Mouse (Mus musculus): ENCODE data around the gene Nefh.
A peak's percentile ranks its signal among the peaks of the same experiment; 100 is the strongest.

Nefh gene

DNA sequence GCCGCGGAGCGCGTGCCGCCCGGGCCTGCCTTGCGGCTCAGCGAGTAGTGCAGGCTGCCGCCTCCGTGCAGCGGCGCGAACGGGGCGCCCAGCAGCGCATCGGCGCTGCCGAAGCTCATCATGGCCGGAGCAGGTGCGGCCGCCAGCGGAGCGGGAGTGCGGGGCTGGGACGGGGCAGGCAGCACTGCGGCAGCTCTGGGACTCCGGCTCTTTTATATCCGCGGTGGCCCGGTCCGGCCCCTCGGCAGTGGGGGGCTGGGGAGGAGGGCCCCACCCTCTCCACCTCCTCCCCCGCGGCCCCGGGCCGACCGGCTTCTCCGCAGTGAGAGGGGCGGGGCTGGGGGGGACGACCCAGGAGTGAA, at the start of gene Nefh:
Gene Nefh, minus strand, starts transcription at position 252 of the 362 bp plus-strand sequence.
- no peak for DNase-seq

DNA sequence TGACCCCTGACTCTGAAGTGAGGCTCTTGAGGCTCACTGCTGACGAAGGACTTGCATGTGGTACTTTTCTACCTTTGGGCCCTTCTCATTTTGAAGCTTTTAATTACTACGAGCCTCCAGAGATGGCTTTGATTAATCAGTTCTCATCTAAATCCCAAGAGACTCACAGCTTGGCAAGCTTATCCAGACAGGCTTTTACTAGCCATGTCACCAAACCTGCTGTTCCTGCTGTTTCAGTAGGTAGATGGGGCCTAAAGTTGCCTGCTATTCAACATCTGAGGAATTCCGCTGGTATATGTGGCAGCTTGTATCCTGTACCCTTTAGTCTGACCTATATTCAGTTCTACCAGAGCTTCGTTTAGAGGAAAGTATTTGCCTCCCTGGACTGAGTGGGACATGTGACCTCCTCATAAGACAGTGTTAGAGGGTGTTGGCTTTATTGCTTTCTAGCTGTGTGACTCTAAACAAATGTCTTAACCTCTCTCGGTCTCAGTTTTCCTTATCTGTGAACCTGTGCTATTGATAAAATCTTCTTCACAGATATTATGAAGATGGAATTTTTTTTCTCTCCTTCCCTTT, 48.8 kb upstream of the Nefh start:
- no peak for DNase-seq

DNA sequence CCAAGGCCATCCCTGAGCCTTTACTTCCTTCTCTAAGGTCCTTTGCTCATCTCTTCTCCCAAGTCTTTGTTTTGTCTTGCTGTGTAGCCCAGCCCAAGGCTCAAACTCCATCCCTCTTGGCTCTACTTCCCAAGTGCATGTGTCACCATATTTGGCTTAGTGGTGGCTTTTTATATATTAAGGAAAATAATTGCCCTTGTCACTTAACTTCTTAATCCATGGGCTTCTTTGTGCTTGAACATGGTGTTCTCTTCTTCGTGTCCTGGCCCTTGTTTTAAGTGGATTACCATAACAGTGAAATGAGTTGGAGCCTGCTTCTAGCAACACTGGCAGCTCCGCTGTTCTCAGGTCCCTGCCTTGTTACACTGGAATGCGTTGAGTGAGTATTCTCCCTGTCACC, 47.8 kb upstream of the Nefh start:
- no peak for DNase-seq

DNA sequence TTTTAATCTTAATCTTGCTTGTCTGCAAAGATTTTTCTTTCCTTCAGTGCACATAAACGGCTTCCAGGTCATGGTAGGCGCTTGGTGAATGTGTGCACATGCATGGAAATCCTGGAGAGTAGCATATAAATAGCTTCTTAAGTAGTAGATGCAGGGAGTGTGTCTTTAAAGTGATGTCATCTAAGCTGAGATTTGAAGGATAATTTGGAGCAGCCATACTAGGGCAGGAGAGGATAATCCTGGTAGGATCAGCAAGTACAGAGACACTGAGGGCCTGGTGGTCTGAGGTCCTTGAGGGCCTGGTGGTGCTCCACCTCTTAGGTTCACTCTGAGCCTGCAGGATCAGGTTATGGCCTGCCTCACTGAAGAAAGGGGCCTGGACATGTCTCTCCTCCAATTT, 44.6 kb upstream of the Nefh start:
- DNase-seq: no peak

DNA sequence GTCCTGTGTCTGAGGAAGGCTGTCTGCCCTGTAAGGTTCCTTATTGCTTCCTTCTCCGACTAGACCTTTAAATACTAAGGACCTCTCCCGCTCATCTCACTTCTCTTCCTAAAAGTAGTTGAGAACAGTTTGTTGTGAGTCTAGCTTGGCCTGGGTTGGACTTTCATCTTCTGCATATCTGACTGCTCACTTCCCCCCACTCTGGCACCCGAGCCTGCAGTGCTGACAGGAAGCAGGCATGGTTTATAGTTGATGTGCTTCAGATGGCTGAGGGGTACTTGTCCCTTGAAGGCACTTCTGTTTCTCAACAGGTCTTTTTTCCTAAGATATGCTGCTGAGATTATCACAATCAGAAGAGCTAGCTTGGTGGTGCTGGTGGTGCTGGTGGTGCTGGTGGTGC, 41.3 kb upstream of the Nefh start:
- DNase-seq: peak; percentile 57

DNA sequence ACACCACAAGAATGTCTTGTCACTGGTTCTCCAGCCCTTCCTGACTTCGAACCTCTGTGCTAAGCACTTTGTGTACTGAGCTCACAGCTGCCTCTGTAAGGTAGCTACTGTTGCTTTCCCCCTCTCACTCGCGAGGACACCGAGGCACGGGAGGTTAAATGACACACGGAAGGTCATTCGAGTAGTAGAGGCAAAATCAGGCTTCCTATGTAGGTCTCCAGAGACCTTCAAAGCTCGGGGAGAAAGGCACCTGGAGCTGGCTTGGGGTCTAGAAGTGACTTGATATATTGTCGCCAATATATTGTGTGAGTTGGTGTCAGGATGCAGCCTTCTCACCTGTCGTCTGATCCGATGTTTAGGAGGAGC, 39.6 kb upstream of the Nefh start:
- no peak for DNase-seq

DNA sequence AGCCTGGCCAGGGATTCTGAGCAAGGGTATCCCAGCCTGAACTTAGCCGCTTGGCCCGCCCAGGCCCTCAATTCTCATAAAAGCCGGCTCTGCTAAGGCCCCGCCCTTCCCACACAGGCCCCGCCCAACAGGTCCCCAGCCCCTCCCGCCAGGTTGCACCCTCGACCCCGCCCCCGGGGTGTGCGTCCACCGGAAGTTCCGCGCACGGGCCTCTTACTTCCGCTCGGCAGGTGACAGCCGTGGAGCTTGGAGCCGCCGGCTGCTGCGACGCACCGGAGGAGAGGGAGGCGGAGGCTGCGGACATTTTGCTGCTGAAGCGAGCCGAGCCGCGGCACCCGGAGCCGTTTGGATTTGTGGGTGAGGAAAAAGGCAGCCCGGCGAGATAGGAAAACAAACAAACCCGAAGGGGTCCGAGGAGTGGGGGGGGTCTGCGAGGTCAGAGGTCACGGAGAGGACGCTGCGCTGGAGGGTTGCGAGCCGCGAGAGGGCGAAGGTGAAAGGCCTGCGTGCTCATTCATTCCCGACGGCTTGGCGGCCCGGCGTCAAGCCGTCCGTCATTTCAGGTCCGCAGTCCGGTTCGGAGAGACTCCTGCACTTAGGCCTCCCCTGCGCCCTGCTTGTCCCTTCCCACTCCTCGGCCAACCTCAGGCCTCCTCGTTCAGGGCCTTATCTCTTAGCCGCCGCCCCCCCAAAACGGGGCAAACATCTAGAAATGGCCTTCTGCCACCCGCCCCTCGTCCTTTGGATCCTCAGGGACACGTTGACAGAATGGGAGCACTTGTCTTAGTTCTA, 39.0 kb upstream of the Nefh start, which contains the start of gene Ap1b1:
Gene Ap1b1, plus strand, starts transcription at position 130 of the 792 bp plus-strand sequence.
- peak; percentile 93 for DNase-seq

DNA sequence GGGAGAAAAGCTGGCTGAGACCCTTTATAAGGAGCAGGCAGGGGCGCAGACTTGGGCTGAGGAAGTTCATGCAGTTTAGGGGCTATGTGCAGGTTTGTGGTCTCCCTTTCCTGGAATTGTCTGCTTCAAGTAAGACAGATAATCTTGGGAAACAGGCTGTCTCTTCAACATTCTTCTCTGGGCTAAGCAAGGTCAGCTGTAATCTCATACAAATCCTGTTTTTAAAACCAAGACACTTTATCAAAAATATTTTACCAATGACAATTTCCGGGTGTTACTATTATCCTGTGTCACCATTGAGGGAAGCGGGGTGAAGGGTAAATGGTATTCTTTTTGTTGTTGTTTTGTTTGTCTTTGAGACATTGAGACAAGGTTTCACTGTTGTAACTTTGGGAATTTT, 36.9 kb upstream of the Nefh start:
- no peak for DNase-seq

DNA sequence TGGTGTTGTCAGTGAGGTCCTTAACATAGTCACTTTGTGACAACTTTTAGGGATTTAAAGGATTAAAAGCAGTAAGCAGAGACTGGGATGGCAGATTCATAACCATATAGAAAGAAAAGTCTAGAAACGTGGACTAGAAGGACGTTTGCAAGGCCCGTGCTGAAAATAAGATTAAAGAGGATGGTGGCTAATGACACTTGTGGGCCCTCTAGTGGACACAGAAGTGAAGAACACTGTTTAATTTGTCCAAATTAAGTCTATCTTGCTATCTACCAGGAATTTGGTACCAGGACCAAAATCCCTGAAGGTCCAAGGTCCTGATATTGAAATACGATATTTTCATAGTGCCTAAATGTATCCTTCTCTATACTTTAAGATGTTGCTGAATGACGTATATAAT, 36.4 kb upstream of the Nefh start:
- peak; percentile 75 for DNase-seq

DNA sequence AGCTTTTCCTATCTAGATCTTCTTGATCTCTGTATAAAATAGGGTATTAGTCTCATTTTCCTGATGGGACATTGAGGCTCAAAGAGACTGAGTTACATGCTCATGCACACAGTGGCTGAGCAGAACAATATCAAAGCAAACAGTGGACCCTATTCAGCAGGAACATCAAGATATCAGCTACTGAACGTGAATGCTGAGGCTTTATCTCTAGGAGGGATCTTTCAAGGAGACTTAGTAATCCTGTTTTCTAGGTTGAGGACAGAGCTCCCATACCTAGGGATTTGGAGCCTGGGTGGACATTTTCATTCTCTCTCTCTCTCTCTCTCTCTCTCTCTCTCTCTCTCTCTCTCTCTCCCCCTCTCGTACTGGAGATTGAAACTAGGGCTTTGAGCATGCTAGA, 35.7 kb upstream of the Nefh start:
- no peak for DNase-seq

DNA sequence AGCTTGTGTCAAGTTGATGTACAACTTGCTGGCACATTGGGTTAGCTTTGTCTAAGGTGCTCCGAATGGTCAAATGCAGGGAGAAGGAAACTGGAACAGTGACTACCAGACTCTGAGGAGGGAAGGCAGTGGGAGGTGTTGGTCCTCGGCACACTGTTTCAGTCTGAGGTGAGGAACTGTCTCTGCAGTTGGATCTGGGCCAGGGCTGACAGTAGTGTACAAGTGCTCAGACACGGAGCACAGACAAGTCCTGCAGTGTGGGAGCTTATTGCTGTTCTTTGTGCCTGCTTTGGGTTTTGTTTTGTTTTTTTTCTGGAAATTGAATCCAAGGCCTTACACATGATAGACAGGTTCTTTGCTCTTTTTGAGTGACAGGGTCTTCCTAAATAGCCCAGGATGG, 35.1 kb upstream of the Nefh start:
- no peak for DNase-seq

DNA sequence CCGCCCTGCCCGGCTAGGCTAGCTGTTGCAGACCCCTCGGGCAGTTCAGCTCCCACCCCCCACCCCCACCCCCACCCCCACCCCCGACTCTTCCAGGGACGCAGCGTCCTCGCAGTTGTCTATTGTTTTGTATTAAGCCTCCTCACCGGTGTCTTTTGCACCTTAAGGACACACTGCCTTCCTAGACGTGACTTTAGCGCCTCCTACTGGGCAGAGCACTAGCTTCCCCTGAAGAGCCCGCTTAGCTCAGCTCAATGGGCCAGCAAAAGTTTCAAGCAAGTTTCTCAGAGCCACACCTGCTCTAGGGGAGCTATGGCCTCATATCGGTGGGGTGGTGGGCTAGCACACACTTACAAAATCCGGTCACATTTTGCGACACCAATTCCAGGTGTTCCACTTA, 27.8 kb upstream of the Nefh start:
- peak; percentile 78 for DNase-seq

DNA sequence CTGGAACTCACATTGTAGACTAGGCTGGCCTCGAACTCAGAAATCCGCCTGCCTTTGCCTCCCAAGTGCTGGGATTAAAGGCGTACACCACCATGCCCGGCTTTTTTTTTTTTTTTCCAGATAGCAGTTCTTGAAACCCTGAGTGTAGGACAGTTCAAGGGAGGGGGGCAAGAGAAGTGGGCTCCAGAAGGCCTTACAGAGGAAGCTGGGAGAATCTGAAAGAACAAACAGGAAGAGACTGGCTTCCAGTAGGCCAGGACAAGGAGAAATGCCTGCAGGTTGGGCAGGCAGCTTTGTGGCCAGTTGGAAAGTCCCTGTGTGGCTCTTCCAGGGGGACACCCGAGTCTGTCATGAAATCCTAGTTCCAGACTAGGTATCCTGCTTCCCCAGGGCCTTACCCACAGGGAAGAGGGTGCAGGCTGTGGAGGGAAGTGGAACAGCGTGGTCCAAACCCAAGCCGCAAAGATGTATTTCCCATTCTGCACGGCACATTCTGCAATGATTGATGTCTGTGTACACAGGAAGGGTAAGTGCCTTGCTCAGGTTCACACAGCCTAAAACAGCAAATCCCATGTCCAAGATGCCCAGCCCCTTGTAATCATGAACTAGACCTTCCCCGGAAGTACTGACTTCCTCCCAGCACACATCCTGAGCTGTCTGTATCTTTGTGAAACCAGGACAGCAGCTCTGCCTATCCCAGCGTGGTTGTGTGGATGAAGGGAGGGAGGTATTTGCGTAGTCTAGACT, 26.7 kb upstream of the Nefh start:
- DNase-seq: peak; percentile 64

DNA sequence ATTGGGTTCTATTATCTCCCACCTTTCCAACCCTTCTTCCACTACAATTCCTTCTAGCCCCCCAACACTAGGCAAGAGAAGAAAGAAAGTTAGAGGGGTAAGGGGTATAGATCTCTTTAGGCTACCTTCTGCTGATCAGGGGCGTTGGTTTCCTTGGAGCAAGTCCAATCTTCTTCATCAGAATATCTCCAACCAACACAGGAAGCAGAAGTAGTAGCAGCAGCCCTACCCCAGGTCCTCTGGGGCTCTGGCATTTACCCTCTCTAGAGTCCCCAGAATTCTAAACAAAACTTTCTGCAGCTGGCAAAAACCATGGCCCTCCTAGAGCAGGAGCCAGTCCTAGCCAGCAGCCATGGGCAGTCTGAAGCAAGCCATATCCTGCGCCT, 26.0 kb upstream of the Nefh start:
- DNase-seq: no peak

DNA sequence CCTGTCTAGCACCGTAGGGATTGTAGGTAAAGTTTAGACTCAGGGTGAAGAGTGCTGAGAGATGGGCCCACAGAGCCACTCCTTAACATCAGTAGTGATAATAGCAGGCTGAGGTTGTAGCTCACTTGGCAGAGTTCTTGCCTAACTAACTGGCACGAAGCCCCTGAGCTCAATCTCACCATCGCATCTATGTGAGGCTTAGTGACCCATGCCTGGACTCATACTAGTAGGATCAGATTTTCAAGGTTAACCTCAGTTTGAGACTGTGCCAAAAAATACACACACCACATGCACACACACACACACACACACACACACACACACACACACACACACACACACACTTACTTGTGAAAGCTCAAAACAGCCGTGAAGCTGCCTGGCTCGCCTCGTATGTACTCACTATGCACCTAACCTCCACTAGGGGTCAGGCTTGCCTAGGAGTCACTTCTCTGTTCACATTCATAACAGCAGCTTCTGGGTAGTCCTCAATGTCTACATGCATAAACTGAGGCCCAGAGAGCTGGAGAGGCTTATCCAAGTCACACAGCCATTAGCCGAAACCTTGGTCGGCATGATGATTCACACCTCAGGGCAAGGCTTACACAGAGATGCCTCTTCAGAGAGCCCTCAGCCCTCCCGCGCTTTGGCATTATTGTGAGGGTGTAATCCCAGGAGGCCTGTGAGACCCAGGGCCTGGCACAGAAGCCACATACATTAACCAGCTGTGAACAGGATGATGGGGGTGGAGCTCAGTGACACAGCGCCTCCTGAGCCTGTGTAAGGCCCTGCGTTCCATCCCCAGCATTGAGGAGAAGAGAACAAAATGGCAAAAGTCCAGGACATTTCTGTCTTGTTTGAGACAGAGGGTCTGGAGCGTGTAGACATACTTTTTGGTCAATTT, 25.4 kb upstream of the Nefh start:
- DNase-seq: peak; percentile 74

DNA sequence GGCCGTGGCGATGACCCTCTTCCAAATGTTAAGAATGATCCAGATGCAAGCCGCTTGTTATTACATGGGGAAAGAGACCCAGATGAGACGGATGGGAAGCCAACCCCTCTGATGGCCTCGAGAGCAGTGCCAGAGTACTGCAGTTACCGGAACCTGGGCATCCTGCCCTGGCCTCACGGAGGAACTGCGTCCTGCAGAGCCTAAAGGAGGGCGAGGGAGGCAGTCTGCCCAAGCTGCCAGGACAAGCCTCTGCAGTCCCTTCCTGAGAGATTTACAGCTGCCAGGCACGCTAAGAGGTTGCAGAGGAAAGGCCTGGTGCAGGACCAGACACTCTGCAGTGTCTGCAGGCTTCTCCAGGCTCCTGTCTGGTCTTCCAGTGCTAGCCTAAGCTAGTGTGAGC, 20.5 kb upstream of the Nefh start:
- no peak for DNase-seq

DNA sequence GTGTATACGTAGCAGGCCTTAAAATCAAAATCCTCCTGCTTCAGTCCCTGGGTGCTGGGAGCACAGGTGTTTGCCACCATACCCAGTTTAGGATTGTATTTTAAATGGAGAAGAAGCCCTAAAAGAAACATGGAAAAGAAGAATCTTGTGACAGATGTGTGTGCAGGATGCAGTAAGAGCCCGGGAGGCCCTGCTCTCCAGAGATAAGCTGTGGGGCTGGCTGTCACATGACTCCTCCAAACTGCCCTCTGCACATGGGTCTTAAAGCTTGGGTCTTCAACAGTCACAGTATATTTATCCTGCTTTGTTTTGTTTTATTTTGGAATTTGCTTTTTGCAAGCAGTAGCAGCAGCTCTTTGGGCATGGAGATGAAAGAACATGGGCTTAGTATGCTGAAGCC, 19.7 kb upstream of the Nefh start:
- no peak for DNase-seq

DNA sequence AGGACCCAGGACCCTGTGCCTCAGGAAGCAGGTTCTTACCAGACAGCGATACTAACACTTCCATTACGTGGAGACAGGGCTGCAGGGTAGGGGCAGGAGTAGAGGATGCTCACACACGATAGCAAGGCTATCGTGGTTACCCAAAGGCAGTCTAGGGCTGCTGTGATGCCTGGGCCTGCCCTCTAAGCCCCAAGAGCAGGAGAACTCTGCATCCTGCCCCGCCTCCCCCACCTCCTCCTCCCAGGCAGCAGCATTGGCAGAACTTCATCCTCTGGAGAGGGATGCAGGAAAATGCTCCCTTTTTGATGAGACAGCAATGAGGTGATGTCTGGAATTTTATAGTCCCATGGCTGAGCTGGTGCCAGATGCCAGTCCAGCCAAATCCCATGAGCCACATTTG, 19.0 kb upstream of the Nefh start:
- no peak for DNase-seq

DNA sequence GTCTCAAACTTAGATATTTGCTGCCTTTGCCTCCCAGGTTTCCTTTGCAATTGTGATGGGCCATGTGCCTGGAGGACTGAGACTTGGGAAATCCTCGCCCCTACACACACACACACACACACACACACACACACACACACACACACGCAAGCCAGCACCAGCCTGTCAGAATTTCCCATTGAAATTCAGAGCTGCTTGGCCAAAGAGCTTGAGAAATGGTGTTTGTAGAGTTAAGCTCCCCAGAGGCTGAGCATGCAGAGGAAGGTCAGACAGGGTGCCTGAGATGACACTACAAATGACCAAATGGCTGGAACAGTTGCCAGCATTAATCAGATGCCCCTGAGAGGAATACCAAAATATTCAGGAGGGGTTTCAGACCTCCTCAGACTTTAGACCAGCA, 18.5 kb upstream of the Nefh start:
- no peak for DNase-seq

DNA sequence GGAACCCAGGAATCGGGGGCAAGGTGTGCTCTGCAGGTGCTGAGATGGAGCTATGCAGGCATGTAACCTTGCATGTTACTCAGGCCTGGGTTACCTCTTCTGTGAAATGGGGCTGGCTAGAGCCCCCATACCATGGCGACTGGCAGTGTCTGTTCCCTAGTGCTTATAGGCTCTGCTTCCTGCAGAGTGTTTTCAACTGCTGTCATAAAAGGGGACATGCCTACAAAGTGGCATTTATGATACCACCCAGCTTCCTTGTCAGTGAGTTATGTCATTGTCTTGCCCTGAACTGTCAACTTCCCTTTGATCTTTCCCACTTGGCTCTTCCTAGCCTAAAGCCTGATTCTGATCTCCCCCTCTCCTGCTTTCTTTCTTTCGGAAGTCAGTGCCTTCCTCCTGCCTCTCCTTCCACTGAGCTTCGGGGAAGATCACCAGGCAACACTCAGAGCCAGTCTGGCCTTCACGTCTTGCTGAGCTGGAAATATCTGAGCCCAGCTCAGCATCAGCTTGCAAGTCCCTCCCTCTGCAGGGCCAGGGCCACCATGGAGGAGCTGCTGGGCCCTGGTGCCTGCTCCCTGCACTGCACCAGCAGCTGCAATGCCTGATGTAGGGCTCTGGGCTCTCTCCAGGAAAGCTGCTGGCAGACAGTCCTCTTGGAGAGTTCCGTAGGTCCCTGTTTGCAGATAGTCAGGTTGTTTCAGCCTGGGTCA, 15.4 kb upstream of the Nefh start:
- no peak for DNase-seq

DNA sequence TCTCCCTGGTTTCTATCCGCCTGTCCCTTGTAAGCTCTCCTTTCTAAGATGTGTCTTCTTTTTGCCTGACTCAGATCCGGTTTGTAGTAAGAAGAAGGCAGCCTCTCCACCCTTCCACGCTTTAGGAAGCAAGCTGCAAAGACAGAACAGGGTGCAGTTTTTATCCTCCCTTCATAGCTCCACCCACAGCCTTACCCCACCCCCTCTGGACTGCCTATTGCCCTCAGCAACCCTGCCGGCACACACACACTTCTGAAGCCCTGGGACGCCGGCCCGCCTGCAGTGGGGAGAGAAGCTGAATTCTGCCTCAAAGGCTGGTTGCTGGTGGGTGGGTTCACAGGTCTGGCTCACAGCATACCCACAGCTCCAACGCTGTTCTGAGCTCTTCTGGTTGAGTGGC, 6.1 kb upstream of the Nefh start:
- DNase-seq: no peak

DNA sequence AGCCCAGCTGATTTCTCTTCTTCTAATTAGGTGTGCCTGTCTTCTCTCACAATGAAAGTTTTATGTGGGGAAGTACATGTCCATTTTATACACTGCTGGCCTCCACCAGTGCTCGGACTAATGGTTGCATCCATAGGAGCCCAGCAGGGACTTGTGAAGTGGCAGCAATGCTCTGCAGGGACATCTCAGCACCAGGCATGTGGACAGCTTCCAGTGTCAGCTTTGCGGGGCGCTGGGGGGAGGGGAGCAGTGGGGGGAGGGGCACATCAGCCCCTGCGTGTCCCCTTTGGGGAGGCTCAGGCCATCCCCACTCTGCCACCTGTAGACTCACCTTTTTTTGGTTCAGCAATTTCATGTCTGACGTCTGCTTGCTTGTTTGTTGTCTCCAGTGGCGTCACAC, 5.5 kb upstream of the Nefh start:
- no peak for DNase-seq

Measured in kidney, adult 9 months (tissue).